Mouse (Mus musculus): Measurements from ENCODE around the gene Gbx1. TPM values are rescaled to one million over a fixed set of nuclear protein-coding genes. Genes with fewer than 3 reads are reported as not detected.

Gene Gbx1
- polyA plus RNA-seq, 1 experiment from 2014 or later = 4.9 TPM

DNA sequence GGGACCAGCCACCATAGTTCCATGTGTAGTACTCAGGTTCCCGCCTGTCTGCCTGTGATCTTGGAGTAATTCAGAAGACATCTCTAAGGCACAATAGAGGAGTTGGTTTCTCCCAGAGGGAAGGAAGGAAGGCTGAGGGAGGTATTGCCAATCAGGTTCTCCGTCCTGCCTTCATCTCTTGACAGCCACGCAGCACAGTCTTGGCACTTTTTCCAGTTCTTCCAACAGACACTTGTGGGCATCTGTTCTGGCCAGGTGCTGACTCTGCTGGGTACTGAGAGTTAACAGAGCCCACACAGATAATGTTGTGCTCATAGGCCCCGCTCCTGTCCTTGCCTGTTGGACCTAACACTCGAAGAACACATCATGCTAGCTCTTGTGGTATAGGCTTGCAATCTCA, 40.3 kb downstream of the Gbx1 start:
- peaks cover 26% of the 10 kb centered on the region; the same call in 1 of the 2 replicates for H3K4me1 ChIP-seq (replicated peaks; ENCODE audit: control insufficient read depth, insufficient read depth, low read length)
- no peak overlapping the region for H3K9ac ChIP-seq
- DNase-seq (ENCODE audit: low spot score) (no peak), ATAC-seq (ENCODE audit: low FRiP score) (no peak)
- no peak overlapping the region for H3K4me2 ChIP-seq (replicated peaks)
- WGBS = 94% methylated on average over 5 of the region's 5 CpGs
- no peak overlapping the region for H3K27ac ChIP-seq
- no peak overlapping the region for H3K4me3 ChIP-seq (replicated peaks; ENCODE audit: low read length)
- peaks cover 73% of the 10 kb centered on the region for H3K36me3 ChIP-seq (replicated peaks; ENCODE audit: control insufficient read depth, insufficient read depth)
- no peaks in the 10 kb centered on the region for H3K9me3 ChIP-seq (ENCODE audit: control insufficient read depth, low read length)
- H3K27me3 ChIP-seq (ENCODE audit: control insufficient read depth, insufficient read depth, low read length) = no peaks in the 10 kb centered on the region

DNA sequence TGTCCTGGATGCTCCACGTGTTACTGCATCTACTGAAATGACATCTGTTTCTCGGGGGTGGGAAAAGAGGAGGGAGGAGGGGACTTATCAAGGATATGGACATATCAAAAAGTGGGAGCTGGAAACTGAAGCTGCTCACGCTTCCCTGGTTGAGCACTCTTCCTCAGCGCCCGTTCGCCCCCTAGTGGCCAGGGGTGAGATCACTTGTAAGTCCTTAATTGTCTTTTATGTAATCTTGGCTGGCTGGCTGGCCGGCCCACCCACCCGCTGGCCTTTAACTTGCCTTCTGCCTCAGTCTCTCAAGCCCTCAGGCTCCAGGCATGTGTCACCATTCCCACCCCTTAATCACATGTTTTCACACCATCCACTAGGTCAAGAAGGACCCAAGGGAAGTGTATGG, 40.9 kb downstream of the Gbx1 start:
- Histone ChIP-seq H3K9me3 (ENCODE audit: control insufficient read depth, low read length) (no peaks in the 10 kb centered on the region), H3K9ac (no peak overlapping the region), H3K4me3 (replicated peaks; ENCODE audit: low read length) (no peak overlapping the region), H3K4me1 (replicated peaks; ENCODE audit: control insufficient read depth, insufficient read depth, low read length) (peaks cover 29% of the 10 kb centered on the region), H3K36me3 (replicated peaks; ENCODE audit: control insufficient read depth, insufficient read depth) (peaks cover 70% of the 10 kb centered on the region), H3K27me3 (ENCODE audit: control insufficient read depth, insufficient read depth, low read length) (no peaks in the 10 kb centered on the region), H3K27ac (peak overlapping the region; percentile 16; the same call in 1 of the 2 replicates), H3K4me2 (replicated peaks) (no peak overlapping the region)
- ATAC-seq (ENCODE audit: low FRiP score) (no peak), DNase-seq (ENCODE audit: low spot score) (peak; percentile 93)
- WGBS = 2% methylated on average over 8 of the region's 8 CpGs

DNA sequence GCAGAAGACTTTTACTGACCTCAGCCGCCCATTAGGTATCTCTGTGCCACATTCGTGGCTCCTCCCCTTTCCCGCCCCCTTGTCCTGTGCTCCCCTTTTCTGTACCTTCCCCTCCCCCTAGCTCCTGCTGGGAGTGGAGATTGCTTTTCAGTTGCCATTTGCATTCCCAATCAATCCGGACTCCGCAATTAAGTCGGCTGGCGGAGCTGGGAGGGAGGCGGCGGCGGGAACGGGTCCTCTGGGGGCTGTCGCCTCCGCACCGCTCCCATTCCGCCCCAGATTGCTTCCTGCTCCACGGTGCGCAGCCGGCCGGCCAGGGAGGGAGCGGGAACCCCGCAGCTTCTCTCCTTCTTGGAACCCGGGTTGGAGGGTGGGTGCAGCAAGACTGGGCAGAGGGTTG, 42.0 kb downstream of the Gbx1 start:
- no peaks in the 10 kb centered on the region for H3K27me3 ChIP-seq (ENCODE audit: control insufficient read depth, insufficient read depth, low read length)
- DNase-seq (ENCODE audit: low spot score) = peak; percentile 53
- peaks cover 71% of the 10 kb centered on the region for H3K36me3 ChIP-seq (replicated peaks; ENCODE audit: control insufficient read depth, insufficient read depth)
- 13% methylated on average over 22 of the region's 22 CpGs for WGBS
- H3K4me1 ChIP-seq (replicated peaks; ENCODE audit: control insufficient read depth, insufficient read depth, low read length) = peaks cover 28% of the 10 kb centered on the region
- no peak overlapping the region for H3K9ac ChIP-seq
- H3K27ac ChIP-seq = peak overlapping the region; percentile 39
- ATAC-seq (ENCODE audit: low FRiP score) = peak; percentile 38
- H3K4me2 ChIP-seq (replicated peaks) = peak overlapping the region; percentile 42
- H3K9me3 ChIP-seq (ENCODE audit: control insufficient read depth, low read length) = no peaks in the 10 kb centered on the region
- no peak overlapping the region for H3K4me3 ChIP-seq (replicated peaks; ENCODE audit: low read length)

DNA sequence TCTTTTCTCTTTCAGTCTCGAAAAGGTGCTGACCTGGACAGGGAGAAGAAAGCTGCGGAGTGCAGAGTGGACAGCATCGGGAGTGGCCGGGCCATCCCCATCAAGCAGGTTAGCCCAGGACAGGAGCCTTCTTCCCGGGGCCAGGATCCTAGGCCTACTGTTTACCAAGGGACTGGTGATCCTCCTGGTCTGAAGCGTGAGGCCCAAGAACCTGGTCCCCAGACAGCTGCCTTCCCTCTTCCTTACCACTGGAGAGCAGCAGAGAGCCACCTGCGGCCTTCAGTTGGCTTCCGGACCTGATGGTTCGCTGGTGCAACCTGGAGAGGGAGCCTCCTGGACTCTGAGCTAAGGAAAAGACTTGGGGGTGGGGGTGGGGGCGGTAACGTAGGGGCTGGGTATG, 43.7 kb downstream of the Gbx1 start:
- Histone ChIP-seq H3K9me3 (ENCODE audit: control insufficient read depth, low read length) (no peaks in the 10 kb centered on the region), H3K27ac (no peak overlapping the region), H3K4me2 (replicated peaks) (no peak overlapping the region), H3K27me3 (ENCODE audit: control insufficient read depth, insufficient read depth, low read length) (no peaks in the 10 kb centered on the region), H3K9ac (no peak overlapping the region), H3K4me1 (replicated peaks; ENCODE audit: control insufficient read depth, insufficient read depth, low read length) (peaks cover 28% of the 10 kb centered on the region), H3K36me3 (replicated peaks; ENCODE audit: control insufficient read depth, insufficient read depth) (peaks cover 72% of the 10 kb centered on the region), H3K4me3 (replicated peaks; ENCODE audit: low read length) (no peak overlapping the region)
- ATAC-seq (ENCODE audit: low FRiP score) (no peak; the same call in 1 of the 2 replicates), DNase-seq (ENCODE audit: low spot score) (peak; percentile 81)
- 22% methylated on average over 11 of the region's 11 CpGs for WGBS

DNA sequence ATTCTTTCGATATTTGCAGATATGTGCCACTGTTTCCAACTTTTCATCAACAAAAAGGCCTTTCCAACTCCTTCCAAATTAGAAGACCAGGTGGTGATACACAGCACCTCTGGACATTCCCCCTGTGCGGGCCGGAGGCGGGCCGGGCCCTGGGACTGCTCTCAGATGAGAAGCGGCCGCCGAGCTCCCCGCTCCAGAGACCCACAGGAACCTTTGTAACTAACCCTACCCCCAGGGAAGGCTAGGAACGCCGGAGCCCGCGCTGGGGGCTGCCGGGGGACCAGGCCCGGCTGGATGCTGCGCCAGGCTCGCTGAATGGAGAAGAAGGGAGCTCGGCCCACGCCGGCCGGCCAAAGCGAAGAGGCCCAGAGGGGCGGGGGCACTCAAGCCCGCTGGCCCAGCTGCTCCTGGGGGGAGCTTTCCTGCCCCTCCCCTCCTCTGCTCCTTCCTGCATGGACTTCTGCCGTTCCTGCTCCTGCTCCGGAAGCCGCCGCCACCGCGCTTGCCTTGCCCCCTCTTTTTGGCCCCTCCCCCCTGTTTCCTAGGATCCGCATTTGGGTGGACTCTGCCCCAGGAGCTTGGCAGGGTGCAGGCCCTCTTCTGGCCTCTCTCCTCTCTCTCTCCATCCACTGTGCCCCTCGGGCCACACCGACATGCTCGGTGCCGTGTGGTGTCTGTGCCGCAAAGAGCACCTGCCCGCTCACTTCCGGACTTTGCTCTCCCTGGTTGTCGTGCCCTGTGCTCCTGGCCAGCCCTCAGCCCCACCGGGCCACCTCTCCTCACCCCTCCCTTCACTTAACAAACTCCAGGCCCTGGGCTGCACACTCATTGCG, 44.5 kb downstream of the Gbx1 start:
- Histone ChIP-seq H3K4me2 (replicated peaks) (no peak overlapping the region), H3K4me3 (replicated peaks; ENCODE audit: low read length) (no peak overlapping the region), H3K9me3 (ENCODE audit: control insufficient read depth, low read length) (no peaks in the 10 kb centered on the region), H3K27me3 (ENCODE audit: control insufficient read depth, insufficient read depth, low read length) (no peaks in the 10 kb centered on the region), H3K27ac (no peak overlapping the region), H3K36me3 (replicated peaks; ENCODE audit: control insufficient read depth, insufficient read depth) (peaks cover 72% of the 10 kb centered on the region), H3K4me1 (replicated peaks; ENCODE audit: control insufficient read depth, insufficient read depth, low read length) (peaks cover 28% of the 10 kb centered on the region), H3K9ac (peak overlapping the region; percentile 28; the same call in 1 of the 2 replicates)
- no peak for DNase-seq (ENCODE audit: low spot score)
- WGBS = 39% methylated on average over 29 of the region's 41 CpGs
- no peak for ATAC-seq (ENCODE audit: low FRiP score)

DNA sequence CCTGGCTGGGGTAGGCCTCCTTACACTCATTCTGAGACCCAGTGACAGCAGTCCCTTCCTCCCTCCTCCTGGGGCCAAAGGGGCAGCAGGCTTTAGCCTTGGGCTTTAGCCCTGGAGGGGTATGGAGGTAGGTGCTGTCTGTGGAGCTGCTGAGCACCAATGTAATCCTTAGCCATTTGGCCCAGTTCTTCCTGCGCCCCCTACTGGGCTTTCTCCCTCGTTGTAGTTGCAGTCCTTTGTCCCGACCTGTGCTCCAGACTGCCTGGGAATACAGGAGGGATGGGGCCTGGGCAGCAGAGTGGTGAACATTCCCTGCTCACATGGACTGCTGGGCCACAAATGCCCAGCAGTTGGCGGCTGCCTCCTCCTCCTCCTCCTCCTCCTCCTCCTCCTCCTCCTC, 45.4 kb downstream of the Gbx1 start:
- WGBS = 0% methylated on average over 2 of the region's 4 CpGs
- Histone ChIP-seq H3K4me3 (replicated peaks; ENCODE audit: low read length) (no peak overlapping the region), H3K36me3 (replicated peaks; ENCODE audit: control insufficient read depth, insufficient read depth) (peaks cover 76% of the 10 kb centered on the region), H3K9me3 (ENCODE audit: control insufficient read depth, low read length) (no peaks in the 10 kb centered on the region), H3K4me2 (replicated peaks) (no peak overlapping the region), H3K4me1 (replicated peaks; ENCODE audit: control insufficient read depth, insufficient read depth, low read length) (peaks cover 28% of the 10 kb centered on the region), H3K27ac (no peak overlapping the region), H3K27me3 (ENCODE audit: control insufficient read depth, insufficient read depth, low read length) (no peaks in the 10 kb centered on the region), H3K9ac (no peak overlapping the region)
- peak; percentile 47; the same call in 1 of the 2 replicates for ATAC-seq (ENCODE audit: low FRiP score)
- DNase-seq (ENCODE audit: low spot score) = peak; percentile 82

DNA sequence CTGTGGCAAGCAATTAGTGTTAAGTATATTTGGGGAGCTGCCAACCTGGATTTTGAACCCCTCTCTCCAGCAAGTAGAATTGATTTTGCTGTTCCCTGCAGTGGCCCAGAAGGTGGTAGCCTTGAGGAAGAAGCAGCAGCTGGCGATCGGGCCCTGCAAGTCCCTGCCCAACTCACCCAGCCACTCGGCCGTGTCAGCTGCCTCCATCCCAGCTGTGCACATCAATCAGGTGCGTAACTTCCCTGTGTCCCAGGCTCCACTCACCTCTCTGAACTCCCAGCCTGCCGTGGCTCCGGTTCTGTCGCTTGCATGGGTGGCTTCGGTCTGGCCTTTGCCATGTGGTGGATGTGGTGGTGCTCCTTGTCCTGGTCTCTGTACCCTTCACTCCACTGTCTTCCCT, 49.1 kb downstream of the Gbx1 start:
- Histone ChIP-seq H3K4me2 (replicated peaks) (no peak overlapping the region), H3K27me3 (ENCODE audit: control insufficient read depth, insufficient read depth, low read length) (no peaks in the 10 kb centered on the region), H3K9me3 (ENCODE audit: control insufficient read depth, low read length) (no peaks in the 10 kb centered on the region), H3K4me3 (replicated peaks; ENCODE audit: low read length) (no peak overlapping the region), H3K36me3 (replicated peaks; ENCODE audit: control insufficient read depth, insufficient read depth) (peaks cover 60% of the 10 kb centered on the region), H3K9ac (no peak overlapping the region), H3K4me1 (replicated peaks; ENCODE audit: control insufficient read depth, insufficient read depth, low read length) (peaks cover 33% of the 10 kb centered on the region), H3K27ac (no peak overlapping the region)
- ATAC-seq (ENCODE audit: low FRiP score) (no peak), DNase-seq (ENCODE audit: low spot score) (no peak)
- 78% methylated on average over 9 of the region's 9 CpGs for WGBS

DNA sequence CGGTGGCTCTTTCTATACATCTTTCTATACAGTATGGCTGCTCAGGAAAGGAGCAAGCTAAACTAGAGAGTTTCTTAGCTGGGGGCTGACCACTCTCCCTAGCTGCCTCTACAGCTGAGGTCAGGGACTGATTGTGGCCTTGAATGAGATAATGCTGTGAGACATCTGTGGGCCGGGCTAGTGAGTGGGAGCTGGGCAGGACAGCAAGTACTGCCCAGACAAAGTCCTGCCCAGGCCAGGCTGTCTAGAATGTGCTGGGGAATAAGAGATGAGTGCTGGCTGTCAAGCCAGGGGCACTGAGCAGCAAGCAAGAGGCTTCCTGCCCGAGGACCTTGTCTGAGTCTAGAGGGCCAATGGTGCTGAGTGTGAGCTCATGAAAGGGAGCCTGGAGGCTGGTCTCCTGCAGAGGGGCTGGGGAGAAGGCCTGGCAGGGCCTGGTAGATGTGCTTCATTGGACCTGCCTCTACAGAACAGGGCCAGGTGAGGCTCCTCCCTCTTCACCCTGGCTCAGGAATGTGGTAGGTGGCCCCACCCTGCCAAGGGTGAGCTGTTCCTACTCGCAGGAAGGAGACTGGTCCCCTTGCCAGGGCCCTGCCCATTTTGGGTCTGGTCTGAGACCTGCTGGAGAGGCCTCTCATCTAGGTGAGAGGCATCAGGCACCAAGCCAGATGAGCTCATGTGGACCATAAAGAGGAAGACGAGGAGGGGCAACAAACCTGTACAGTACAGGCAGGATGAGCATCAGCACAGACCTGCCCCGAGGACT, 51.3 kb downstream of the Gbx1 start:
- DNase-seq (ENCODE audit: low spot score) (no peak), ATAC-seq (ENCODE audit: low FRiP score) (peak; percentile 12; the same call in 1 of the 2 replicates)
- WGBS = 84% methylated on average over 6 of the region's 6 CpGs
- H3K9me3 ChIP-seq (ENCODE audit: control insufficient read depth, low read length) = no peaks in the 10 kb centered on the region
- H3K4me3 ChIP-seq (replicated peaks; ENCODE audit: low read length) = no peak overlapping the region
- H3K9ac ChIP-seq = 0 out of 2 replicates have a peak overlapping the region, but pooled peaks have one; percentile 55
- no peak overlapping the region for H3K27ac ChIP-seq
- no peaks in the 10 kb centered on the region for H3K27me3 ChIP-seq (ENCODE audit: control insufficient read depth, insufficient read depth, low read length)
- peak overlapping the region; percentile 65; the same call in 1 of the 2 replicates for H3K4me2 ChIP-seq (replicated peaks)
- peaks cover 26% of the 10 kb centered on the region for H3K4me1 ChIP-seq (replicated peaks; ENCODE audit: control insufficient read depth, insufficient read depth, low read length)
- peaks cover 43% of the 10 kb centered on the region for H3K36me3 ChIP-seq (replicated peaks; ENCODE audit: control insufficient read depth, insufficient read depth)

DNA sequence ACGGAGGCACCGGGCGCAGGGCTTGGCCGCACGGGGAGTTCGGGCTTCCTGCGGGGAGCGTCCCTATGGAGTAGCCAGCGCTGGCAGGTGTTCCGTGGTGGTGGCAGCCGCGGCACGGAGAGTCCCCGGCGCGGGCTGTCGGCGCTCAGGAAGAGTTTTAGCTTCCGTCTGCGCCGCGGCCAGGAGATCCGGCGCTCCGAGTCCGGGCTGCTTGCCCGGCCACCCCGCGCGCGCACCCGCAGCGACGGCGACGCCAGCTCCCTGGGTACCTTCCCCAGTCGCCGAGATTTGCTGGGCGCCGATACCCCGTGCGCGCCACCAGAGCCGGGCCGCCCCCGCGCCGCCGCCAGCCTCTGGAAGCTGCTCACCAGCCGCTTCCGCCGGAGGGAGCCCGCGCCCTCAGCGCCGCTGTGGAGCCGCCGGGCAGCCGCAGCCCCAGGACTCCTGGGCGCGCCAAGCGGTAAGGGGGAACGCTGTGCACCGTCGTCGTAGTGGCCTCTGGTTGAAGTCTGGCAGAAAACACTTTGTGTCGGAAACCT, 52.2 kb downstream of the Gbx1 start:
- Histone ChIP-seq H3K27ac (no peak overlapping the region), H3K36me3 (replicated peaks; ENCODE audit: control insufficient read depth, insufficient read depth) (peaks cover 34% of the 10 kb centered on the region), H3K9ac (peak overlapping the region; percentile 55), H3K4me2 (replicated peaks) (peak overlapping the region; percentile 65), H3K9me3 (ENCODE audit: control insufficient read depth, low read length) (no peaks in the 10 kb centered on the region), H3K4me1 (replicated peaks; ENCODE audit: control insufficient read depth, insufficient read depth, low read length) (peaks cover 26% of the 10 kb centered on the region), H3K4me3 (replicated peaks; ENCODE audit: low read length) (peak overlapping the region; percentile 29), H3K27me3 (ENCODE audit: control insufficient read depth, insufficient read depth, low read length) (no peaks in the 10 kb centered on the region)
- no peak for DNase-seq (ENCODE audit: low spot score)
- 3% methylated on average over 67 of the region's 67 CpGs for WGBS
- no peak for ATAC-seq (ENCODE audit: low FRiP score)

Measured in hindbrain, embryonic 14.5 days (tissue).